Mouse (Mus musculus) heart, adult 2 months (tissue): ENCODE measurements around the gene Polr3gl.

ENCODE experiments used
- CTCF ChIP-seq: fragments of 200-600 bp; IDR thresholded peaks from 2 replicates; pipeline ENCODE4 v1.8.1; 2022; ENCODE audit warnings: antibody characterized with exemption, mild to moderate bottlenecking, moderate library complexity
- EP300 ChIP-seq: fragments of 200-500 bp; IDR thresholded peaks from 2 replicates; pipeline ENCODE4 v1.6.1; 2011; ENCODE audit warnings: low read depth, low read length, control low read depth; ENCODE audit not compliant: insufficient read depth
- POLR2A ChIP-seq: fragments of 200-500 bp; IDR thresholded peaks from 2 replicates; pipeline ENCODE4 v1.6.1; 2011; ENCODE audit warnings: mild to moderate bottlenecking, low read depth, low read length, control low read depth; ENCODE audit not compliant: insufficient read depth

DNA sequence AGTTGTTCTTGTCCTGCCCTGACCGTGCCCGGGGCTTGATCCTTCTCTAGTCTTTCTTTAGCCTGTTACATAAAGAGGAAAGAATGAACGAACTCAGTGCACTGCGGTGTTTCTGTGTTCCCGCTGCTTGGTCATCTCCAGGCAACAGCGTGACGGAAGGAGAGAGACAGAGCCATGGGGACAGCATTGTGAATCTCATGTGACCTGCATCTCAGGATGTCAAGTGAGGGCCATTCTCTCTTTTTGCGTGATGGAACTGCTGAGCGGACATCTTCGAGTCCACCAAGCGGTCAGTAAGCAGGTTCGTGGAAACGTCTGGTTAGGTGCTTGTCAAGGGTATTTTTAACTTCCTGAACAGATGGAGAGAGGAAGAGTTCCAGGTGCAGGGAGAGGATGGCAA lies 24.5 kb downstream of the Polr3gl start:
- 0 out of 2 replicates have a peak, but pooled peaks have one; percentile 28 for TF ChIP-seq POLR2A
- no peak for TF ChIP-seq CTCF
- peak; percentile 97 for TF ChIP-seq EP300
